Mouse (Mus musculus): ENCODE results near the gene Gm26897. TPM values are rescaled to one million over a fixed set of nuclear protein-coding genes. Genes with fewer than 3 reads are reported as not detected.

Gene Gm26897
- polyA plus RNA-seq, 1 experiment: not detected

- no peak overlapping the region for H3K4me2 ChIP-seq (ENCODE audit: low read depth)
- no peaks in the 10 kb centered on the region for H3K79me2 ChIP-seq (ENCODE audit: control insufficient read depth, insufficient read depth)
- no peak overlapping the region for H3ac ChIP-seq (ENCODE audit: control insufficient read depth, insufficient read length)
- no peak overlapping the region for H3K4me3 ChIP-seq
- H3K36me3 ChIP-seq (ENCODE audit: control insufficient read depth, insufficient read depth): no peaks in the 10 kb centered on the region
- TF ChIP-seq REST (IDR thresholded peaks at IDR 0.05; ENCODE audit: insufficient read depth, insufficient read length) (no peak), MAX (IDR thresholded peaks at IDR 0.05; ENCODE audit: low read depth) (no peak), MYOG (IDR thresholded peaks at IDR 0.05; ENCODE audit: control insufficient read depth in 1 of 3, insufficient read depth in 1 of 3, insufficient read length in 2 of 3, low read depth in 2 of 3) (no peak), MYOD1 (IDR thresholded peaks at IDR 0.05; ENCODE audit: control insufficient read depth in 1 of 3, insufficient read length in 2 of 3, low read depth in 2 of 3) (no peak), CEBPB (IDR thresholded peaks at IDR 0.05; ENCODE audit: insufficient read depth, poor library complexity, severe bottlenecking) (no peak), POLR2A (IDR thresholded peaks at IDR 0.05; ENCODE audit: insufficient read length, low read depth) (no peak), USF1 (IDR thresholded peaks at IDR 0.05; ENCODE audit: low read depth) (no peak), TCF3 (IDR thresholded peaks at IDR 0.05; ENCODE audit: insufficient read length, low read depth) (no peak), TCF12 (IDR thresholded peaks at IDR 0.05; ENCODE audit: insufficient read depth, poor library complexity, severe bottlenecking) (no peak), E2F4 (IDR thresholded peaks at IDR 0.05; ENCODE audit: insufficient read depth) (no peak), SRF (IDR thresholded peaks at IDR 0.05; ENCODE audit: control insufficient read depth, insufficient read length, low read depth) (no peak), POLR2AphosphoS2 (IDR thresholded peaks at IDR 0.05; ENCODE audit: insufficient read length, low read depth) (no peak)
- H3K27me3 ChIP-seq (ENCODE audit: control insufficient read depth, insufficient read depth, insufficient read length): peaks cover 17% of the 10 kb centered on the region
These were observed 28.4 kb downstream of the Gm26897 start for GRCm38 (mm10) chr5:111762085-111762484.

DNA sequence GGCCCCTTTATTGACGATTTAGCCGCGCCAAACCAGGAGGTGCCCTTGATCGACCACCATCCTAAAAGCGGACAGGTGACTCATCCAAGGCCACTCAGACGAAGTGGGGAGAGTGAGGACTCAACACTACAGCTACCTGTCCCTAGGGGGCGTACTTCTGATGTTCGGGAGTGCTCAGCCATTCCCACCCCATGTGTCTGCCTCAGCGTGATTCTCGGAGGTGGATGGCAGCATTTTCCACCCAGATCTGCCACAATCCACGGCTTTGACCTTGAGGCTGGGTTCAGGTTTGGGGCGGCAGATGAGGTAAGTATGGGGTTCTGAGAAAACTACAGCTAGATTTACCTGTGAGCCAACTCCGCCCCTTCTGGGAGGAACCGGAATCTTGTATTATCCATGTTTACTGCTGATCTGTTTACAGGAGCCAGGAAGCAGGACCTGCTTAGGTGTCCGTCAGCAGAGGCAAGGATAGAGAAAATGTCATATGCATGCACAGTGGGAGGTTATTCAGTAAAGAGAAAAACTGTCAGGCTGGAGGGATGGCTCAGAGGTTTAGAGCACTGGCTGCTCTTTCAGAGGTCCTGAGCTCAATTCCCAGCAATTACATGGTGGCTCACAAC lies 32.1 kb downstream of the Gm26897 start:
- Histone ChIP-seq H3K4me2 (ENCODE audit: low read depth) (no peak overlapping the region), H3K79me2 (ENCODE audit: control insufficient read depth, insufficient read depth) (no peaks in the 10 kb centered on the region), H3K36me3 (ENCODE audit: control insufficient read depth, insufficient read depth) (no peaks in the 10 kb centered on the region), H3K27me3 (ENCODE audit: control insufficient read depth, insufficient read depth, insufficient read length) (peaks cover 17% of the 10 kb centered on the region), H3ac (ENCODE audit: control insufficient read depth, insufficient read length) (no peak overlapping the region), H3K4me3 (no peak overlapping the region)
- TF ChIP-seq USF1 (IDR thresholded peaks at IDR 0.05; ENCODE audit: low read depth) (no peak), SRF (IDR thresholded peaks at IDR 0.05; ENCODE audit: control insufficient read depth, insufficient read length, low read depth) (no peak)

GRCm38 (mm10) chr5:111766696-111767095 lies 33.0 kb downstream of the Gm26897 start:
- Histone ChIP-seq H3K4me2 (ENCODE audit: low read depth) (no peak overlapping the region), H3ac (ENCODE audit: control insufficient read depth, insufficient read length) (no peak overlapping the region), H3K4me3 (no peak overlapping the region), H3K27me3 (ENCODE audit: control insufficient read depth, insufficient read depth, insufficient read length) (peaks cover 17% of the 10 kb centered on the region), H3K79me2 (ENCODE audit: control insufficient read depth, insufficient read depth) (no peaks in the 10 kb centered on the region), H3K36me3 (ENCODE audit: control insufficient read depth, insufficient read depth) (no peaks in the 10 kb centered on the region)
- TF ChIP-seq MAX (IDR thresholded peaks at IDR 0.05; ENCODE audit: low read depth) (no peak), E2F4 (IDR thresholded peaks at IDR 0.05; ENCODE audit: insufficient read depth) (no peak), SRF (IDR thresholded peaks at IDR 0.05; ENCODE audit: control insufficient read depth, insufficient read length, low read depth) (no peak), TCF3 (IDR thresholded peaks at IDR 0.05; ENCODE audit: insufficient read length, low read depth) (no peak), REST (IDR thresholded peaks at IDR 0.05; ENCODE audit: insufficient read depth, insufficient read length) (no peak)

DNA sequence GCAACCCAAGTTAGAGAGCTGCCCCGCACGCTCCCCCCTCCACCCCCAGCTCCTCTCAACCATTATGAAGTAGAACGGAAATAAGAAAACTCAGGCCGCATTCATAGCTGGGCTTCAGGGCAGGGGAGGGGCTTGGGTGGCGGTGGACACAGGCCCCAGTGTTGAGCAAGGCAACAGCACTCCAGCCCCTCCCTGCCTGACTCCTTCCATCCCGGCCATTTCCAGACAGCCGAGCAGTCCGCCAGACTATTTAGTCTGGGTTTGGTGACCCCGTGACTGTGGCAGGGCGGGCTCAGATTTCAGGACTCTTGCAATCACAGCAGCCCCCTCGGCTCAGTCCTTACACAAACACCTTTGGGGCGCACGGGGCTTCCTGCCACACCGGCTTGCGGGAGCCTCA lies 36.5 kb downstream of the Gm26897 start:
- Histone ChIP-seq H3K79me2 (ENCODE audit: control insufficient read depth, insufficient read depth) (no peaks in the 10 kb centered on the region), H3K4me2 (ENCODE audit: low read depth) (no peak overlapping the region), H3K36me3 (ENCODE audit: control insufficient read depth, insufficient read depth) (no peaks in the 10 kb centered on the region), H3K4me3 (no peak overlapping the region), H3ac (ENCODE audit: control insufficient read depth, insufficient read length) (no peak overlapping the region), H3K27me3 (ENCODE audit: control insufficient read depth, insufficient read depth, insufficient read length) (no peaks in the 10 kb centered on the region)
- TF ChIP-seq SRF (IDR thresholded peaks at IDR 0.05; ENCODE audit: control insufficient read depth, insufficient read length, low read depth): no peak

- Histone ChIP-seq H3K4me3 (no peak overlapping the region), H3K79me2 (ENCODE audit: control insufficient read depth, insufficient read depth) (no peaks in the 10 kb centered on the region), H3K36me3 (ENCODE audit: control insufficient read depth, insufficient read depth) (no peaks in the 10 kb centered on the region), H3ac (ENCODE audit: control insufficient read depth, insufficient read length) (no peak overlapping the region), H3K27me3 (ENCODE audit: control insufficient read depth, insufficient read depth, insufficient read length) (no peaks in the 10 kb centered on the region), H3K4me2 (ENCODE audit: low read depth) (no peak overlapping the region)
- TF ChIP-seq MAX (IDR thresholded peaks at IDR 0.05; ENCODE audit: low read depth) (no peak), MYOG (IDR thresholded peaks at IDR 0.05; ENCODE audit: control insufficient read depth in 1 of 3, insufficient read depth in 1 of 3, insufficient read length in 2 of 3, low read depth in 2 of 3) (no peak), CEBPB (IDR thresholded peaks at IDR 0.05; ENCODE audit: insufficient read depth, poor library complexity, severe bottlenecking) (no peak), USF1 (IDR thresholded peaks at IDR 0.05; ENCODE audit: low read depth) (no peak), POLR2AphosphoS2 (IDR thresholded peaks at IDR 0.05; ENCODE audit: insufficient read length, low read depth) (no peak), REST (IDR thresholded peaks at IDR 0.05; ENCODE audit: insufficient read depth, insufficient read length) (no peak), MYOD1 (IDR thresholded peaks at IDR 0.05; ENCODE audit: control insufficient read depth in 1 of 3, insufficient read length in 2 of 3, low read depth in 2 of 3) (no peak), E2F4 (IDR thresholded peaks at IDR 0.05; ENCODE audit: insufficient read depth) (no peak), TCF12 (IDR thresholded peaks at IDR 0.05; ENCODE audit: insufficient read depth, poor library complexity, severe bottlenecking) (no peak)
These were observed 38.4 kb downstream of the Gm26897 start for GRCm38 (mm10) chr5:111772127-111772526.

Data from myocyte (in vitro differentiated cells).